Mouse (Mus musculus) megakaryocyte, embryonic 14.5 days (primary cell): ENCODE results near the gene Gm20388.

Source experiments
- FLI1 ChIP-seq: IDR thresholded peaks from 2 replicates; pipeline ENCODE4 v1.6.1; 2012; ENCODE audit warnings: low read length, inconsistent platforms, mixed read lengths
- GATA1 ChIP-seq: IDR thresholded peaks from 3 replicates; pipeline ENCODE4 v1.6.1; 2012; ENCODE audit warnings: mixed read lengths, low read length, inconsistent platforms, borderline replicate concordance

DNA sequence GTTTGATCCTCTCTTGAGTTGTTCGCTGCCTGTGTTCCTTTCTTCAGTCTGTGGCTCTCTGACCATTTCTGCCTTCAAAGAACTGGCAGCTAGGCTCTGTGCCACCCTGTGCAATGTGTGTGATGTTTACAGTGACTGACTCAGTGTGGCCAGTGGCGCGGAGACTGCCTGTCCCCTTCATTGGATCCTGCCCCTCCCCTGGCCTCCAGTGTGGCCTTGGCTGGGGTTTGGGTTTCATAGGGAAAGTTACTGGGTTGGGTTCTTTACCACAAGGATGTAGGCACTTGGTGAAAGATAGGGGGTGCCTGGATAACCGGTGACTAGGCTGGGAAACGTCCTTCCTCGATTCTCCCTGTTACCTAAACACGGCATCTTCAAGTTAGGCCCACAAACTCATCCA, 3774.2 kb downstream of the Gm20388 start:
- TF ChIP-seq GATA1 (no peak), FLI1 (no peak)
